Mouse (Mus musculus): Measurements from ENCODE around the gene Rbms3. TPM values are rescaled to one million over a fixed set of nuclear protein-coding genes. Genes with fewer than 3 reads are reported as not detected.

Rbms3 gene
- total and polyA plus RNA-seq, 3 experiments, result not detected

- in situ Hi-C loops (cut with MboI; ENCODE audit: low pct_ligation_motif_present, low pct_unique_long_range_greater_than_20kb, low sequenced_read_pairs), result no loop called here
- Histone ChIP-seq H3K4me1 (ENCODE audit: control insufficient read depth in 1 of 2, insufficient read depth in 2 of 2) (no peaks in the 10 kb centered on the region), H3K9me3 (replicated peaks; ENCODE audit: low read length) (peaks cover 60% of the 10 kb centered on the region), H3K9ac (ENCODE audit: insufficient read depth, low read depth) (no peak overlapping the region), H3K4me2 (ENCODE audit: insufficient read depth, low read depth, poor library complexity, severe bottlenecking) (no peak overlapping the region), H3K27ac (ENCODE audit: insufficient read depth, low read depth) (no peak overlapping the region), H3K4me3 (replicated peaks in 1 of 3; ENCODE audit: low read depth in 2 of 3, low read length in 2 of 3, poor library complexity in 1 of 3) (no peak overlapping the region), H3K27me3 (replicated peaks) (no peaks in the 10 kb centered on the region), H3K79me2 (replicated peaks; ENCODE audit: control insufficient read depth, extremely low read depth, insufficient read depth, poor library complexity, severe bottlenecking) (no peaks in the 10 kb centered on the region), H3K36me3 (replicated peaks in 1 of 2; ENCODE audit: control insufficient read depth in 1 of 2, insufficient read depth in 1 of 2, low read length in 1 of 2) (no peaks in the 10 kb centered on the region)
- dilution Hi-C loops (cut with MboI; ENCODE audit: extremely low pct_ligation_motif_present, extremely low pct_unique_long_range_greater_than_20kb, low sequenced_read_pairs), result no loop called here
- DNase-seq (ENCODE audit: extremely low read depth), result no peak
- TF ChIP-seq ZKSCAN1 (IDR thresholded peaks at IDR 0.05; ENCODE audit: borderline replicate concordance, low read depth, low read length), result no peak
- TF ChIP-seq MYC (IDR thresholded peaks at IDR 0.05; ENCODE audit: low read depth, low read length), result no peak
- no peak for TF ChIP-seq E2F4 (IDR thresholded peaks at IDR 0.05; ENCODE audit: insufficient replicate concordance, low read depth, low read length)
- no peak for TF ChIP-seq TBP (conservative IDR thresholded peaks at IDR 0.05; ENCODE audit: low read depth, low read length)
- TF ChIP-seq MAX (IDR thresholded peaks at IDR 0.05; ENCODE audit: low read length), result no peak
- TF ChIP-seq MEF2A (IDR thresholded peaks at IDR 0.05; ENCODE audit: borderline replicate concordance, low read depth, low read length), result no peak
- TF ChIP-seq USF2 (conservative IDR thresholded peaks at IDR 0.05; ENCODE audit: low read depth, low read length), result no peak
- TF ChIP-seq TCF12 (IDR thresholded peaks at IDR 0.05; ENCODE audit: low read depth, low read length), result no peak
- no peak for TF ChIP-seq POLR2AphosphoS2 (IDR thresholded peaks at IDR 0.05; ENCODE audit: low read depth, low read length)
- no peak for TF ChIP-seq UBTF (IDR thresholded peaks at IDR 0.05; ENCODE audit: low read depth, low read length)
- TF ChIP-seq RAD21 (IDR thresholded peaks at IDR 0.05; ENCODE audit: low read depth, low read length), result no peak
- TF ChIP-seq MAZ (IDR thresholded peaks at IDR 0.05; ENCODE audit: low read depth, low read length), result no peak
- no peak for TF ChIP-seq CHD2 (IDR thresholded peaks at IDR 0.05; ENCODE audit: low read length)
- TF ChIP-seq CTCF (conservative IDR thresholded peaks at IDR 0.05 in 1 of 2, IDR thresholded peaks at IDR 0.05 in 1 of 2; ENCODE audit: low read depth in 2 of 2, low read length in 2 of 2), result no peak
- no peak for TF ChIP-seq ZNF384 (IDR thresholded peaks at IDR 0.05; ENCODE audit: low read depth, low read length)
- TF ChIP-seq NRF1 (IDR thresholded peaks at IDR 0.05; ENCODE audit: low read depth, low read length), result no peak
Measured at GRCm38 (mm10) chr9:116821601-116822000, 808.1 kb downstream of the Rbms3 start.

GRCm38 (mm10) chr9:116817196-116817595 is 812.5 kb downstream of the Rbms3 start:
- dilution Hi-C loops (cut with MboI; ENCODE audit: extremely low pct_ligation_motif_present, extremely low pct_unique_long_range_greater_than_20kb, low sequenced_read_pairs), result no loop called here
- Histone ChIP-seq H3K27ac (ENCODE audit: insufficient read depth, low read depth) (no peak overlapping the region), H3K9ac (ENCODE audit: insufficient read depth, low read depth) (no peak overlapping the region), H3K79me2 (replicated peaks; ENCODE audit: control insufficient read depth, extremely low read depth, insufficient read depth, poor library complexity, severe bottlenecking) (no peaks in the 10 kb centered on the region), H3K4me2 (ENCODE audit: insufficient read depth, low read depth, poor library complexity, severe bottlenecking) (no peak overlapping the region), H3K27me3 (replicated peaks) (no peaks in the 10 kb centered on the region), H3K4me3 (replicated peaks in 1 of 3; ENCODE audit: low read depth in 2 of 3, low read length in 2 of 3, poor library complexity in 1 of 3) (no peak overlapping the region), H3K4me1 (ENCODE audit: control insufficient read depth in 1 of 2, insufficient read depth in 2 of 2) (no peaks in the 10 kb centered on the region), H3K36me3 (replicated peaks in 1 of 2; ENCODE audit: control insufficient read depth in 1 of 2, insufficient read depth in 1 of 2, low read length in 1 of 2) (no peaks in the 10 kb centered on the region), H3K9me3 (replicated peaks; ENCODE audit: low read length) (peaks cover 68% of the 10 kb centered on the region)
- DNase-seq (ENCODE audit: extremely low read depth), result no peak
- TF ChIP-seq MXI1 (IDR thresholded peaks at IDR 0.05; ENCODE audit: low read depth, low read length), result no peak
- in situ Hi-C loops (cut with MboI; ENCODE audit: low pct_ligation_motif_present, low pct_unique_long_range_greater_than_20kb, low sequenced_read_pairs), result no loop called here
